Mouse (Mus musculus) spleen, adult 2 months (tissue): ENCODE data around the gene Tubg2. TPM values are rescaled to one million over a fixed set of nuclear protein-coding genes. Genes with fewer than 3 reads are reported as not detected.

Experiments used
- DNase-seq, 2 experiments: peaks; one replicate each; pipeline versions ENCODE4 v3.0.0 to v3.0.0-alpha.2; 2012 to 2021; ENCODE audit warnings: low spot score in 2 of 2, low read depth in 1 of 2
- H3K27ac ChIP-seq: fragments of 200-500 bp; 2 replicates; pipeline ENCODE4 v1.5.1; 2012; ENCODE audit warnings: low read length, inconsistent platforms; ENCODE audit not compliant: insufficient read depth
- H3K27me3 ChIP-seq: fragments of 200-500 bp; 2 replicates; pipeline ENCODE4 v1.6.1; 2012; ENCODE audit warnings: mild to moderate bottlenecking, moderate library complexity, low read length, inconsistent platforms; ENCODE audit not compliant: control insufficient read depth, insufficient read depth
- H3K36me3 ChIP-seq: fragments of 200-500 bp; 2 replicates; pipeline ENCODE4 v1.6.1; 2012; ENCODE audit warnings: mild to moderate bottlenecking, low read length, inconsistent platforms; ENCODE audit not compliant: control insufficient read depth, insufficient read depth
- H3K4me1 ChIP-seq: fragments of 200-500 bp; 2 replicates; pipeline ENCODE4 v1.6.1; 2011; ENCODE audit warnings: inconsistent platforms; ENCODE audit not compliant: control insufficient read depth, insufficient read depth, insufficient read length
- H3K4me3 ChIP-seq: fragments of 200-500 bp; 2 replicates; pipeline ENCODE4 v1.5.1; 2011; ENCODE audit warnings: mild to moderate bottlenecking, inconsistent platforms; ENCODE audit not compliant: insufficient read depth, insufficient read length; ENCODE audit errors: extremely low read depth
- CTCF ChIP-seq: fragments of 200-500 bp; IDR thresholded peaks from 2 replicates; pipeline ENCODE4 v1.5.1; 2011; ENCODE audit warnings: mild to moderate bottlenecking, inconsistent platforms; ENCODE audit not compliant: insufficient read depth, insufficient read length, insufficient replicate concordance; ENCODE audit errors: extremely low read depth
- POLR2A ChIP-seq: fragments of 200-500 bp; IDR thresholded peaks from 2 replicates; pipeline ENCODE4 v1.6.1; 2011; ENCODE audit warnings: low read depth, low read length, inconsistent platforms
- WGBS: fragments of 180-500 bp; shearing (Covaris S2); methylation state at CpG from one replicate; pipeline ENCODE4 v1.1.7; 2018; 5-methylcytosine and 5-hydroxymethylcytosine counted together
- polyA plus RNA-seq: library from polyadenylated mRNA; depleted of rRNA; stranded (reverse); fragments of >200 nt; gene quantifications from 2 replicates; pipeline ENCODE4 v1.2.3, GENCODE M21; 2012

The Tubg2 gene
- polyA plus RNA-seq, 1 experiment: 3.6 TPM

- peak overlapping the region; percentile 25 for H3K4me3 ChIP-seq
- DNase-seq: no peak
- peaks cover 35% of the 10 kb centered on the region for H3K4me1 ChIP-seq
- TF ChIP-seq POLR2A (no peak), CTCF (no peak)
- WGBS: 1% methylated on average over 31 of the region's 31 CpGs
- peaks cover 31% of the 10 kb centered on the region for H3K27me3 ChIP-seq
- no peaks in the 10 kb centered on the region for H3K36me3 ChIP-seq
- H3K27ac ChIP-seq: no peak overlapping the region; the same call in 1 of the 2 replicates
Measured at GRCm38 (mm10) chr11:101171721-101172433, 16.2 kb downstream of the Tubg2 start.

GRCm38 (mm10) chr11:101172434-101172815 lies 16.7 kb downstream of the Tubg2 start:
- TF ChIP-seq POLR2A (no peak), CTCF (no peak)
- peaks cover 35% of the 10 kb centered on the region for H3K4me1 ChIP-seq
- no peak overlapping the region; the same call in 1 of the 2 replicates for H3K27ac ChIP-seq
- peaks cover 31% of the 10 kb centered on the region for H3K27me3 ChIP-seq
- no peak for DNase-seq
- H3K36me3 ChIP-seq: no peaks in the 10 kb centered on the region
- whole genome bisulfite sequencing: 9% methylated on average over 5 of the region's 5 CpGs
- H3K4me3 ChIP-seq: peak overlapping the region; percentile 25

- 14% methylated on average over 11 of the region's 11 CpGs for WGBS
- TF ChIP-seq CTCF (no peak), POLR2A (no peak)
- Histone ChIP-seq H3K27me3 (peaks cover 29% of the 10 kb centered on the region), H3K27ac (no peak overlapping the region), H3K4me3 (no peak overlapping the region), H3K4me1 (peaks cover 35% of the 10 kb centered on the region), H3K36me3 (no peaks in the 10 kb centered on the region)
- DNase-seq: no peak
Measured at GRCm38 (mm10) chr11:101173112-101173511, 17.4 kb downstream of the Tubg2 start.

- H3K27me3 ChIP-seq: peaks cover 27% of the 10 kb centered on the region
- H3K27ac ChIP-seq: 0 out of 2 replicates have a peak overlapping the region, but pooled peaks have one; percentile 27
- peak overlapping the region; percentile 49 for H3K4me3 ChIP-seq
- WGBS: 3% methylated on average over 61 of the region's 61 CpGs
- H3K4me1 ChIP-seq: peaks cover 35% of the 10 kb centered on the region
- peak; percentile 92 for TF ChIP-seq CTCF
- no peak for TF ChIP-seq POLR2A
- no peaks in the 10 kb centered on the region for H3K36me3 ChIP-seq
- peak; percentile 62 to 71 for DNase-seq
Measured at GRCm38 (mm10) chr11:101173631-101174388, 18.1 kb downstream of the Tubg2 start.

GRCm38 (mm10) chr11:101174389-101174745 lies 18.7 kb downstream of the Tubg2 start:
- Histone ChIP-seq H3K4me1 (peaks cover 35% of the 10 kb centered on the region), H3K27ac (0 out of 2 replicates have a peak overlapping the region, but pooled peaks have one; percentile 27), H3K4me3 (no peak overlapping the region), H3K27me3 (peaks cover 26% of the 10 kb centered on the region), H3K36me3 (no peaks in the 10 kb centered on the region)
- no peak for DNase-seq
- WGBS: 42% methylated on average over 9 of the region's 9 CpGs
- TF ChIP-seq POLR2A (no peak), CTCF (no peak)

GRCm38 (mm10) chr11:101174851-101175628 lies 19.3 kb downstream of the Tubg2 start, which contains the start of gene Ccr10:
Gene Ccr10, minus strand, starts transcription at chr11:101175443.
- peak; percentile 15; the same call in 1 of the 2 replicates for TF ChIP-seq CTCF
- TF ChIP-seq POLR2A: no peak
- peaks cover 20% of the 10 kb centered on the region for H3K27me3 ChIP-seq
- 0 out of 2 replicates have a peak within 1 kb of the TSS, but pooled peaks have one; percentile 27 for H3K27ac ChIP-seq
- 18% methylated on average over 14 of the region's 14 CpGs for WGBS
- H3K4me3 ChIP-seq: no peak within 1 kb of the TSS
- no peaks in the 10 kb centered on the region for H3K36me3 ChIP-seq
- DNase-seq: no peak
- H3K4me1 ChIP-seq: peaks cover 35% of the 10 kb centered on the region
